Mouse (Mus musculus): ENCODE measurements around the gene Slc22a23. TPM values are rescaled to one million over a fixed set of nuclear protein-coding genes. Genes with fewer than 3 reads are reported as not detected.

The Slc22a23 gene
- polyA plus RNA-seq, 1 experiment from 2014 or later, result 7.3 TPM

GRCm38 (mm10) chr13:34133326-34134071, 211.5 kb downstream of the Slc22a23 start:
- ATAC-seq (replicated peaks; ENCODE audit: insufficient number of reproducible peaks, low FRiP score, low TSS enrichment), result no peak
- Histone ChIP-seq H3K27ac (ENCODE audit: low read depth, low read length) (no peak overlapping the region), H3K9ac (ENCODE audit: low read depth, low read length) (0 out of 2 replicates have a peak overlapping the region, but pooled peaks have one; percentile 58), H3K9me3 (replicated peaks; ENCODE audit: control insufficient read depth, low read length) (no peaks in the 10 kb centered on the region), H3K4me2 (peak overlapping the region; percentile 60), H3K27me3 (ENCODE audit: control insufficient read depth, insufficient read depth, low read length) (no peaks in the 10 kb centered on the region; the same call in 1 of the 2 replicates), H3K36me3 (ENCODE audit: control insufficient read depth, insufficient read depth, low read length) (no peaks in the 10 kb centered on the region), H3K4me1 (ENCODE audit: control insufficient read depth, insufficient read depth, low read length) (peaks cover 20% of the 10 kb centered on the region), H3K4me3 (ENCODE audit: low read depth, low read length) (peak overlapping the region; percentile 32)
- 16% methylated on average over 15 of the region's 15 CpGs for WGBS (ENCODE audit: insufficient replicate concordance)

GRCm38 (mm10) chr13:34132875-34133274, 212.1 kb downstream of the Slc22a23 start:
- H3K4me2 ChIP-seq, result peak overlapping the region; percentile 87
- H3K9me3 ChIP-seq (replicated peaks; ENCODE audit: control insufficient read depth, low read length), result no peaks in the 10 kb centered on the region
- peaks cover 20% of the 10 kb centered on the region for H3K4me1 ChIP-seq (ENCODE audit: control insufficient read depth, insufficient read depth, low read length)
- peak overlapping the region; percentile 73; the same call in 1 of the 2 replicates for H3K4me3 ChIP-seq (ENCODE audit: low read depth, low read length)
- no peaks in the 10 kb centered on the region for H3K36me3 ChIP-seq (ENCODE audit: control insufficient read depth, insufficient read depth, low read length)
- no peak for ATAC-seq (replicated peaks; ENCODE audit: insufficient number of reproducible peaks, low FRiP score, low TSS enrichment)
- H3K27me3 ChIP-seq (ENCODE audit: control insufficient read depth, insufficient read depth, low read length), result no peaks in the 10 kb centered on the region; the same call in 1 of the 2 replicates
- 35% methylated on average over 6 of the region's 6 CpGs for WGBS (ENCODE audit: insufficient replicate concordance)
- peak overlapping the region; percentile 77; the same call in 1 of the 2 replicates for H3K9ac ChIP-seq (ENCODE audit: low read depth, low read length)
- H3K27ac ChIP-seq (ENCODE audit: low read depth, low read length), result no peak overlapping the region

DNA sequence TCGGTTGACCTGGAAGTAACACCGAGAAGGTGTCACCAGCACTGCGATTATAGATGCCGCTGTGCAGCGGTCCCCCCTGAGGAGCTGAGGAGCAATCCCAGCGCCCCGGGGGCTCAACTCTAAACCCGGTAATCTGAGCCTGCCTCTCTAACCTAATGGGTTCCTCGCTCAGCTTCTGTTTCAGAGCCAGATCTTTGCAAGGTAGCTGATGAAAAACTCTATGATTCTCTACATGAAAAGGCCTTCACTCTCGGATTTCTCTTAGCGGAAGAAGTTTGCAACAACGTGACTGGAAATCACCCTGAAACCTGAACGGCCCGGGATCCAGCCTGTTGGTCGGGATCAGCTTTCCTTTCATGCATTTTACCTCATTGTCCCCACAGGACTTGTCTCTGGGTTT, 212.7 kb downstream of the Slc22a23 start:
- 2% methylated on average over 15 of the region's 15 CpGs for WGBS (ENCODE audit: insufficient replicate concordance)
- Histone ChIP-seq H3K36me3 (ENCODE audit: control insufficient read depth, insufficient read depth, low read length) (no peaks in the 10 kb centered on the region), H3K4me1 (ENCODE audit: control insufficient read depth, insufficient read depth, low read length) (peaks cover 20% of the 10 kb centered on the region), H3K27me3 (ENCODE audit: control insufficient read depth, insufficient read depth, low read length) (no peaks in the 10 kb centered on the region; the same call in 1 of the 2 replicates), H3K9ac (ENCODE audit: low read depth, low read length) (peak overlapping the region; percentile 77), H3K4me3 (ENCODE audit: low read depth, low read length) (peak overlapping the region; percentile 73), H3K27ac (ENCODE audit: low read depth, low read length) (peak overlapping the region; percentile 82), H3K4me2 (peak overlapping the region; percentile 87), H3K9me3 (replicated peaks; ENCODE audit: control insufficient read depth, low read length) (no peaks in the 10 kb centered on the region)
- ATAC-seq (replicated peaks; ENCODE audit: insufficient number of reproducible peaks, low FRiP score, low TSS enrichment), result no peak

DNA sequence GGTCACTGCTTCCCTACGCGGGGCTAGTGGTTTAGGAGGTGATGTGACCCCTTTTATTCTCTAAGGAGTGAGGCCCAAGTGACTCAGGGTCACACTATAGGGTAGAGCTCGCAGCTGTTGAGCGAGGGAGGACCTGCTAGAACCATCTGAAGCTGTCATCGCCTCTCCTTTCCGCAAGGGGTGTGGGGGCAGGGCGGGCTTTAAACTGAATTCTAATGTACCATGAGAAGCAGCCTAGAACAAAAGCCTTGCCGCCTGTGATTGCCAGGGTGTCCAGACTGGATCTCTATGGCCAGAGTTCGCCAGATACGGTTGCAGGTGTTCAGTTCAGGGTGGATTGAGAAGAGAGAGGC, 213.3 kb downstream of the Slc22a23 start:
- peak overlapping the region; percentile 77 for H3K9ac ChIP-seq (ENCODE audit: low read depth, low read length)
- H3K36me3 ChIP-seq (ENCODE audit: control insufficient read depth, insufficient read depth, low read length), result no peaks in the 10 kb centered on the region
- H3K27me3 ChIP-seq (ENCODE audit: control insufficient read depth, insufficient read depth, low read length), result no peaks in the 10 kb centered on the region; the same call in 1 of the 2 replicates
- peak overlapping the region; percentile 87 for H3K4me2 ChIP-seq
- no peaks in the 10 kb centered on the region for H3K9me3 ChIP-seq (replicated peaks; ENCODE audit: control insufficient read depth, low read length)
- ATAC-seq (replicated peaks; ENCODE audit: insufficient number of reproducible peaks, low FRiP score, low TSS enrichment), result no peak
- H3K27ac ChIP-seq (ENCODE audit: low read depth, low read length), result peak overlapping the region; percentile 82
- H3K4me3 ChIP-seq (ENCODE audit: low read depth, low read length), result peak overlapping the region; percentile 73
- H3K4me1 ChIP-seq (ENCODE audit: control insufficient read depth, insufficient read depth, low read length), result peaks cover 20% of the 10 kb centered on the region
- WGBS (ENCODE audit: insufficient replicate concordance), result under 1% methylated on average over 10 of the region's 10 CpGs

- H3K27me3 ChIP-seq (ENCODE audit: control insufficient read depth, insufficient read depth, low read length), result no peaks in the 10 kb centered on the region; the same call in 1 of the 2 replicates
- peak overlapping the region; percentile 87 for H3K4me2 ChIP-seq
- no peaks in the 10 kb centered on the region for H3K36me3 ChIP-seq (ENCODE audit: control insufficient read depth, insufficient read depth, low read length)
- WGBS (ENCODE audit: insufficient replicate concordance), result under 1% methylated on average over 24 of the region's 24 CpGs
- peak overlapping the region; percentile 77 for H3K9ac ChIP-seq (ENCODE audit: low read depth, low read length)
- H3K9me3 ChIP-seq (replicated peaks; ENCODE audit: control insufficient read depth, low read length), result no peaks in the 10 kb centered on the region
- H3K27ac ChIP-seq (ENCODE audit: low read depth, low read length), result peak overlapping the region; percentile 82
- H3K4me1 ChIP-seq (ENCODE audit: control insufficient read depth, insufficient read depth, low read length), result peaks cover 20% of the 10 kb centered on the region
- peak overlapping the region; percentile 73 for H3K4me3 ChIP-seq (ENCODE audit: low read depth, low read length)
- peak; percentile 59; the same call in 1 of the 2 replicates for ATAC-seq (replicated peaks; ENCODE audit: insufficient number of reproducible peaks, low FRiP score, low TSS enrichment)
These were observed 213.8 kb downstream of the Slc22a23 start for GRCm38 (mm10) chr13:34131011-34131707.

GRCm38 (mm10) chr13:34130226-34130731, 214.7 kb downstream of the Slc22a23 start, which contains the start of gene Tubb2b:
Gene Tubb2b, minus strand, starts transcription at chr13:34130466.
- Histone ChIP-seq H3K4me2 (peak within 1 kb of the TSS; percentile 87), H3K9ac (ENCODE audit: low read depth, low read length) (peak within 1 kb of the TSS; percentile 77), H3K9me3 (replicated peaks; ENCODE audit: control insufficient read depth, low read length) (no peaks in the 10 kb centered on the region), H3K27me3 (ENCODE audit: control insufficient read depth, insufficient read depth, low read length) (no peaks in the 10 kb centered on the region; the same call in 1 of the 2 replicates), H3K4me1 (ENCODE audit: control insufficient read depth, insufficient read depth, low read length) (peaks cover 20% of the 10 kb centered on the region), H3K36me3 (ENCODE audit: control insufficient read depth, insufficient read depth, low read length) (no peaks in the 10 kb centered on the region), H3K27ac (ENCODE audit: low read depth, low read length) (peak within 1 kb of the TSS; percentile 82), H3K4me3 (ENCODE audit: low read depth, low read length) (peak within 1 kb of the TSS; percentile 73)
- WGBS (ENCODE audit: insufficient replicate concordance), result 0% methylated on average over 25 of the region's 26 CpGs
- ATAC-seq (replicated peaks; ENCODE audit: insufficient number of reproducible peaks, low FRiP score, low TSS enrichment), result peak; percentile 88

- no peaks in the 10 kb centered on the region for H3K36me3 ChIP-seq (ENCODE audit: control insufficient read depth, insufficient read depth, low read length)
- ATAC-seq (replicated peaks; ENCODE audit: insufficient number of reproducible peaks, low FRiP score, low TSS enrichment), result no peak; the same call in 1 of the 2 replicates
- peaks cover 20% of the 10 kb centered on the region for H3K4me1 ChIP-seq (ENCODE audit: control insufficient read depth, insufficient read depth, low read length)
- H3K9ac ChIP-seq (ENCODE audit: low read depth, low read length), result peak overlapping the region; percentile 77
- under 1% methylated on average over 31 of the region's 31 CpGs for WGBS (ENCODE audit: insufficient replicate concordance)
- no peaks in the 10 kb centered on the region for H3K9me3 ChIP-seq (replicated peaks; ENCODE audit: control insufficient read depth, low read length)
- H3K4me2 ChIP-seq, result peak overlapping the region; percentile 87
- peak overlapping the region; percentile 73 for H3K4me3 ChIP-seq (ENCODE audit: low read depth, low read length)
- peak overlapping the region; percentile 57; the same call in 1 of the 2 replicates for H3K27ac ChIP-seq (ENCODE audit: low read depth, low read length)
- H3K27me3 ChIP-seq (ENCODE audit: control insufficient read depth, insufficient read depth, low read length), result no peaks in the 10 kb centered on the region; the same call in 1 of the 2 replicates
These were observed 215.3 kb downstream of the Slc22a23 start for GRCm38 (mm10) chr13:34129485-34130225.
